Mouse (Mus musculus) liver (tissue): Measurements from ENCODE around the gene Frrs1.

Source experiments
- DNase-seq: peaks from one replicate; pipeline ENCODE4 v3.0.0-alpha.2; 2020; ENCODE audit warnings: mixed read lengths

The Frrs1 gene

DNA sequence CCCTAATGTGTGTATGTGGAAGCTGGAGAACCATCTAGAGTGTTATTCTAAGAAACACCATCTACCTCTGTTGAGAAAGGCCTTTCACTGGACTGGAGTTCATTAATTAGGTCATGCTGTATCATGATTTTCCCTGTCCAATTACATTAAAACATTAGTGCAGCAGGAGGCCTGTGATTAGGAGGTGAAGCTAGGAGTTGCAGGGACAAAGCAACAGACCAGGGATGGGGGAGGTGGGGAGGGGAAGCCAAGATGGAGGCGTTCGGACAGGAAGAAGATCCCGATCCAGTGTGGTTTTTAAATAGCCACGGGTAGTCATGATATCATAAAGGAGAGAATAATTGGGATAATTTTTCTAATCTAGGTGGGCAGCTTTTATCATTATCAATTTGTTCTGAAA lies 57.8 kb downstream of the Frrs1 start:
- DNase-seq: no peak

- DNase-seq: no peak
These were observed 62.3 kb downstream of the Frrs1 start for GRCm38 (mm10) chr3:116921535-116921934.

DNA sequence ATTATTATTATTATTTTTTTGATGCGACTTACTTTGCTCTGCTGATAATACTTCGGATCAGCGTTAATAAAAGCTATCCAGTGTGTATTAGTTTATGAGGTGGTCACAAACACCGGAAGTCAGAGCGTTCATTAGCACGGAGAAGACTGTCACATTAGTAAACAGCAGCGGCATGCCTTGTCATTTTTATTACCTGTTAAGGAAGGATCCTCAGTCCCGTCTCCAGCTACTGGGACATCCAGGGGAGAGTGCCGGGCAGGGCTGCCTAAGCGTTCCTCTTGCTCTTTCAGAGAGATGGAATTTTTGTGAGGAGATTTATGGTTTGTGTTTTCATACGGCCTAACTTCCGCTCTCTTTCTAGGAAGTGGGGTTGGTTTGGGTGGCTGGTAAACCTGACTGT lies 63.8 kb downstream of the Frrs1 start:
- no peak for DNase-seq

GRCm38 (mm10) chr3:116928994-116929393 lies 69.7 kb downstream of the Frrs1 start:
- DNase-seq: no peak

- DNase-seq: no peak
These were observed 73.9 kb downstream of the Frrs1 start for GRCm38 (mm10) chr3:116933158-116933557.

GRCm38 (mm10) chr3:116936934-116937691 lies 77.8 kb downstream of the Frrs1 start:
- DNase-seq: no peak

- DNase-seq: no peak
These were observed 81.7 kb downstream of the Frrs1 start for GRCm38 (mm10) chr3:116940804-116941558.

DNA sequence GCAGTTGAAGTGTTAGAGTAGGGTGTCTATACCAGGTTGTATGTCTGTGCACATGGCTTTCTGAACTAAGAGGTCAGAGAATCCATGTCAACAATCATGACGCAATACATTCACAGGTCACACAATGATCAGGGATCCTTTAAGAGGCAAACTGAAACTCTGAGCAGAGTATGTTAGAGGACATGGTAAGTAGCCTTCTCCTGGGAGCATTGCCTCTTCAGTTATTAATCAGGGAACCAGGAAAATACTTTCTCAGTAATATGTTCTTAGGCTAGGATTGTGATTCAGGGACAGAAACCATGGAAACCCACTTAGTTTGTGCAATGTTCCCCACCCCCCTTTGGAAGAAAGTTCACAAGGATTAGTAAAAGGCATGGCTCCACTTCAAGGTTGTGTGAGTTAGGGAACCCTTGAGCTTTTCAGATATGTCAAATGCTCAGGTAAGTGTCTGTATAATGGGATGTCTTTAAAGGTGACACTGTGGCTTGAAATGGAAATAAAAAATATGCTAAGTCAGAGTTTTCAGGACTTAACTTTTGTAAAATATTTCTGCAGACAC lies 82.4 kb downstream of the Frrs1 start:
- no peak for DNase-seq

DNA sequence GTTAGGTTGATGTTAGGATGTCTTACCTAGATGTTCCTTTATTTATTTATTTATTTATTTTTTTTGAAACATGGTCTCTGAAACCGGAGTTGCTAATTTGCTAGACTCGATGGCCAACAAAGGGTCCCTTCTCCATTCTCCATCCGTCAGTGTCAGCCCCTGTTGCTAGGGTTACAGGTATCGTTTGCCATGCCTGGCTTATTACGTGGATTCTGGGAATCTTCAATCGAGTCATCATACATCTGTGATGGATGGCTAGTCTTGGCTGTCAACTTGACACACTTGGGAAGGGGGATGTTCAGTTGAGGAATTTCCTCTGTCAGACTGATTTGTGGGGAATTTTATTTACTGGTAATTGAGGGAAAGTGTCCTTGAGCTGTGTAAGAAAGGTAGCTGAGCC lies 83.5 kb downstream of the Frrs1 start:
- no peak for DNase-seq

DNA sequence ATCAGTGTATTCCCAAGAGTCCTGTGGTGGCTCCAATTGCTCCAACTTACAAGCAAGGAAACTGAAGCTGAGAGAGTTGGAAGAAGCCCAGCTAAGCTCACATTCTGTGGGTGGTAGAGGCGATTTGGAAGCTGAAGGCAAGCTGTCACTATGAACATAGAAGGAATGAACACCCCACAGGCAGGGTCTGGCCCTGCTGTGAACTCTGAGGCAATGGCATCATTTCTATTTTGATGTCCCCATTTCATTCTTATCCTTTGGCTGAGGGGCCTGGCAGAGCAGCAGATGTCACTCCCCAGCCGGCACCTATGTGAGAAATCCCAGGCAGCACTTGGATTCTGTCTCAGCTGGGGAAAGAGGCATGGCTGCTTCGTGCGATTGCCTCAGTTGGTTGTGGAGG lies 84.2 kb downstream of the Frrs1 start:
- DNase-seq: no peak

DNA sequence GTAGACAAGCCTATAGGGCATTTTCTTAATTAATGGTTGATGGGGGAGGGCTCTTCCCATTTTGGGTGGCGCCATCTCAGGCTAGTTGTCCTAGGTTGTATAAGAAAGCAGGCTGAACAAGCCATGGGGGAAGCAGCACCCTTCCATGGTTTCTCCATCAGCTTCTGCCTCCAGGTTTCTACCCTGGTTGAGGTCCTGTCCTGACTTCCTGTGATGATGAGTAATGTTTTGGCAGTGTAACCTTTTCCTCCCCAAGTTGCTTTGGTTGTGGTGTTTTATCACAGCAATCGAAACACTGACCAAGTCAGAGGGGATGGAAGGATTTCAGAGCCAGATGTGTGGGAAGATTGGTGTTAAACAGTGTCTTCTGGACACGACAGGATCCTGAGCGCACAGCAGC lies 87.2 kb downstream of the Frrs1 start:
- no peak for DNase-seq

DNA sequence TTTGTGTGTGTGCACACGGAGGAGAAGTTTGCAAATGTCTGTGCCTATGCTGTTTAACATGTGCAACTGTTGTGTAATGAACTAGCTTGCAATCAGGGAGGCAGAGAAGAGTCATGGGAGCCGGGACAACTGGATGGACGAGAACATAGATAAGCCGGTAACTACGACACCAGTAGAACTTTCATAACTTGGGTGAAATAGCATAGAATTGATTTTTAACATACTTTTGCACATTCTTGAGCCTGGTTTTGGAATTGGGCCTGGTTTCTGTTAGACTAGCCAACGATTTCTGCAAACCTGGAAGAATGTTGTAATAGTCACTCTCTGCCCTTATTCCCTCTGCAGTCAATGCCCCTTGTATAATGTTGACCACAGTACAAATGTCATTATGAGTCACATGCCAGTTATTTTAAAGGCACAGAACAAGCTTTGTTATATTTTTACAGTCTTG lies 91.4 kb downstream of the Frrs1 start:
- DNase-seq: no peak

DNA sequence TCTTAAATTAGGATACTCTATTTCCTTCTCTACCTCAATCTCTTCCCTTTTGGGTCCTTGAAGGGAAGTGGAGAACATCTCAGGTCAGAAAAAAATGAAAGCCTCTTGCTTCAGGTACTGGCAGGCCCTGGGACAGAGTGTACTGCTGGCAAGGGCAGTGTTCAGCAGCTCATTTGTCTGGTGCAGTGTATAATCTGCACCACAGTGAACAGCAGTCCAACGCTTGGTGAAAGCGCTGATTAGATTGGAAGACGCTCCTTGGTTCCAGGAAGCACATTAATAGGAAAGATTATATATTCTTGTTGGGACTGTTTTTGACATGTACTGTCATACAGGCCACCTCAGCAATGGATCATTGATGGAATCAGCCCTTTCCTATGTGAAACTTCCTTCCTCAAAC lies 92.2 kb downstream of the Frrs1 start:
- DNase-seq: no peak

DNA sequence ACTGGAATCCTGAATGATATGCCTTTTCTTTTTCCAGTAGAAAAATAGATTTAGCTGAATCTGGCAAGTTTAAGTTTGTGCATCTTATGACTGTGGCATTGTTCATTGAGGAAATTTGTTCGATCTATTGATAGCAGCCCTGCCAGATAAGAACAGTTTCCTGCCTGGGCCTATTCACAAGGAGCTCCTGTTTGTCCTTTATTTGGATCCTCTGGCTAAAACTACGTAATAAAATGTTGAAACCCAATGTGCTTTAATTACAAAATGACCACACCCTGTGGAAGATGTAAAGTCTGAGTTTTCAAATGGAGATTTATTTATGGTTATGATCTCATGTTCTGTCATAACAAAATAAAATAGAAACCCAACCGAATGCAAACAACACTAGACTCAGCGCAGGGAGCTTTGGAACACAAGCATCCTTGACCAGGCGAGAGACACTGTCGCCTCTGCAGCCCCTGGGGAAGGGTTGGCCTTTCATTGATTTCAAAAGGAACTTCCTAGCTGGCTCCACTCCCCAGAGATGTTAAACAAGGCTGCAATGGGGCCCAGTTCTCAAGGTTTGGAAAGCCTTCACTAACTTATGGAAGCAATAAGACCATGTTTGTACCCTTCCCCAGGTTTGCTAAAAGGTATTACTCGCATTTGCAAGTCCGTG lies 93.1 kb downstream of the Frrs1 start:
- no peak for DNase-seq

DNA sequence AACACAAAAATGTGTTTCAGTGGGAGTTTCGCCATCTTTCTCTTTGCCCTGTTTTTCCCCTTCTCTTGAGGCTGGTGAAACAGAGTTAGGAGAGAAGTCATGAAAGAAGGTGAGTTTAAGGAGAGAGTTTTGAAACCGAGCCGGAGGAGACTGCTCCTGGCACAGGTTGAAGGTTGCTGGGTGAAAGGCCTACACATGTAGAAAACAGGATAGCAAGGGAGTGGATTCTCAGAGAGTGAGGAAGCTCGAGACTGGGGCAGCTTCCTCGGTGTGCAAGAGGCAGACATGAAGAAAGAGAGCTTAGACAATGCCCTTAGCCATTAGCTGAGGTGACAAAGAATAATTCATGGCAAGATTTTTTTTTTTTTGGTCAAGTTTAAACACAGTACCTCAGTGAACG lies 94.1 kb downstream of the Frrs1 start:
- no peak for DNase-seq

DNA sequence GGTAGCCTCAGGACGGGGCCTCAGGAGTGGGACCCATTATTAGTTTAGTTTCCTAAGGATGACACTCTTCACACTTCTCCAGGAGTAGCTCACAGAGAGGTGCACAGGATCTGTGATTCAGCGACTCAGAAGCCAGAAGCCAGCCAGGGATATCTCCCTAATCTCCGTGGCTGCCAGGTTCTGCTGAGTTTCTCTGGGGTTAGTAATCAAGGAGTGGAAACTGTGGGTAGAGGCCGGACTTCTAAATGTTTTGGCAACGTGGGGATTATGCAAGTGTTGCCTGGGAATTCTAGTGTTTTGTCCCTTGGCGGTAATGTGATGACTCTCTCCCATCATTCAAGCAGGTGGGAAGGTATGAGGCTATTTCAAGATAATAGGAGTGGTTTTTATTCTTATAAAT lies 95.8 kb downstream of the Frrs1 start:
- no peak for DNase-seq
